Comparison of ENCODE assay signal across 9 mouse cellular contexts in the genomic region with DNA sequence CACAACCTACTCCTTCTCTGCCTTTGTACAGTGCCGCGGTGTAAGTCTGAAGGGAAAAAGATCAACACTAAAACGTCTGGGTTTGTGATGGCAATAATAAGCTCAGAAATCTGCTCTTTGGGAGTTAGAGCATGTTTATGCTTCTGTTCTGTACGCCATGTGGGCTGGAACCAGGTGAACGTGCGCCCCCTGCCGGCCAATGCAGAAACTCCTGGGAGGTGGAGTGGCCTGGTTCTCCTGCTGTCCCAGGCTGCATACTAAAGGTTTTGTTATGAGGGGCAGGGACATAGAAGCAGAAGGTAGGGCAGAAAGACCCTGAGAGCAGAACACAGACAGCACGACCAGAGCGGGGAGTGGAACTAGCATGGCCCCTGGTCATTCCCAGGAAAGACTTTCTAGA. TPM values are rescaled to one million over a fixed set of nuclear protein-coding genes. Genes with fewer than 3 reads are reported as not detected.
DNase-seq lines count a peak whose midpoint lies in the region; ATAC-seq and TF ChIP-seq lines count a peak whose summit lies in the region.
"Had no signal": no experiment of that assay in that cellular context is flagged by ENCODE, and none has a peak within 500 bp of the region (broad histone marks: within the 10 kb centered on the region; RNA-seq: fewer than 3 reads in every experiment).

No protein-coding gene starts in this region.

- no peak overlapping the region for H3K9ac ChIP-seq in ES-Bruce4 (ENCODE audit: low read depth, poor library complexity, severe bottlenecking)
- no peak overlapping the region for H3K9ac ChIP-seq in forebrain, embryonic 12.5 days
- H3K9ac ChIP-seq in heart, postnatal 0 days (replicated peaks; ENCODE audit: low read depth, low read length): no peak overlapping the region
- H3K9ac ChIP-seq in liver, embryonic 14.5 days (replicated peaks): no peak overlapping the region
- H3K9ac ChIP-seq in neural tube, embryonic 15.5 days (replicated peaks): no peak overlapping the region

- no peak overlapping the region for H3K27ac ChIP-seq in ES-Bruce4 (ENCODE audit: insufficient read depth, low read length)
- no peak overlapping the region for H3K27ac ChIP-seq in forebrain, embryonic 12.5 days
- peak overlapping the region; percentile 68 for H3K27ac ChIP-seq in heart, postnatal 0 days (ENCODE audit: low read depth)
- no peak overlapping the region for H3K27ac ChIP-seq in liver, embryonic 14.5 days
- no peak overlapping the region for H3K27ac ChIP-seq in neural tube, embryonic 15.5 days (replicated peaks)
- no peak overlapping the region for H3K27ac ChIP-seq in testis, adult 2 months (ENCODE audit: control insufficient read depth, insufficient read depth, low read depth, low read length)

- no peak overlapping the region for H3K4me3 ChIP-seq in ES-Bruce4 (ENCODE audit: low read depth, low read length)
- H3K4me3 ChIP-seq in forebrain, embryonic 12.5 days (replicated peaks): no peak overlapping the region
- no peak overlapping the region for H3K4me3 ChIP-seq in heart, postnatal 0 days (ENCODE audit: low read depth, low read length)
- no peak overlapping the region for H3K4me3 ChIP-seq in liver, embryonic 14.5 days (ENCODE audit: insufficient read depth in 1 of 2, low read depth in 2 of 2, low read length in 2 of 2)
- H3K4me3 ChIP-seq in neural tube, embryonic 15.5 days (replicated peaks): 0 out of 2 replicates have a peak overlapping the region, but pooled peaks have one; percentile 18
- H3K4me3 ChIP-seq in testis, adult 2 months (ENCODE audit: control insufficient read depth, low read depth, low read length): no peak overlapping the region

- no peak overlapping the region for H3K4me2 ChIP-seq in forebrain, embryonic 12.5 days
- peak overlapping the region; percentile 46 for H3K4me2 ChIP-seq in heart, postnatal 0 days (ENCODE audit: low read depth, low read length)
- H3K4me2 ChIP-seq in liver, embryonic 14.5 days (ENCODE audit: low read depth): no peak overlapping the region
- peak overlapping the region; percentile 42 for H3K4me2 ChIP-seq in neural tube, embryonic 15.5 days

- peak; percentile 91 for ATAC-seq in forebrain, embryonic 12.5 days (ENCODE audit: low FRiP score)
- peak; percentile 94 for ATAC-seq in heart, postnatal 0 days (ENCODE audit: insufficient read depth, low read depth)
- ATAC-seq in liver, embryonic 14.5 days (ENCODE audit: insufficient read depth): no peak
- ATAC-seq in neural tube, embryonic 15.5 days (ENCODE audit: low FRiP score): peak; percentile 94

- 7% methylated on average over 9 of the region's 9 CpGs for WGBS in forebrain, embryonic 12.5 days
- 3% methylated on average over 9 of the region's 9 CpGs for WGBS in heart, postnatal 0 days
- WGBS in liver, embryonic 14.5 days (ENCODE audit: insufficient replicate concordance): 3% methylated on average over 9 of the region's 9 CpGs
- WGBS in neural tube, embryonic 15.5 days: 8% methylated on average over 9 of the region's 9 CpGs

- DNase-seq in c-Kit-positive CD71-positive TER-119-positive erythroid progenitor cells, embryonic 14.5 days (ENCODE audit: low spot score): peak; percentile 56
- peak; percentile 77 for DNase-seq in heart, postnatal 0 days (ENCODE audit: low spot score)
- peak; percentile 87 for DNase-seq in kidney, postnatal 4 days
- DNase-seq in liver, embryonic 14.5 days (ENCODE audit: low read depth in 3 of 3, low spot score in 3 of 3): peak; percentile 15 to 27 (median 19)

- peak; percentile 89 for TF ChIP-seq CTCF in ES-Bruce4 (IDR thresholded peaks at IDR 0.05; ENCODE audit: low read depth, low read length)
- TF ChIP-seq CTCF in heart, postnatal 0 days (IDR thresholded peaks at IDR 0.05; ENCODE audit: low read depth): peak; percentile 95
- peak; percentile 95 for TF ChIP-seq CTCF in liver, embryonic 14.5 days (IDR thresholded peaks at IDR 0.05; ENCODE audit: low read depth)
- TF ChIP-seq CTCF in testis, adult 2 months (IDR thresholded peaks at IDR 0.05; ENCODE audit: control insufficient read depth, insufficient read depth, insufficient replicate concordance, low read depth, low read length): peak; percentile 94

- no peak for TF ChIP-seq POLR2A in ES-Bruce4 (IDR thresholded peaks at IDR 0.05; ENCODE audit: insufficient read depth, low read length)
- TF ChIP-seq POLR2A in testis, adult 2 months (IDR thresholded peaks at IDR 0.05; ENCODE audit: control insufficient read depth, low read depth, low read length): no peak

- no peaks in the 10 kb centered on the region for H3K9me3 ChIP-seq in ES-Bruce4 (replicated peaks; ENCODE audit: control insufficient read depth, insufficient read depth, low read length, poor library complexity, severe bottlenecking)
- no peaks in the 10 kb centered on the region for H3K9me3 ChIP-seq in forebrain, embryonic 12.5 days
- no peaks in the 10 kb centered on the region for H3K9me3 ChIP-seq in heart, postnatal 0 days (replicated peaks; ENCODE audit: control insufficient read depth, low read length)
- H3K9me3 ChIP-seq in liver, embryonic 14.5 days (ENCODE audit: control insufficient read depth, low read length): no peaks in the 10 kb centered on the region
- no peaks in the 10 kb centered on the region for H3K9me3 ChIP-seq in neural tube, embryonic 15.5 days (replicated peaks)

- no peaks in the 10 kb centered on the region for H3K36me3 ChIP-seq in ES-Bruce4 (ENCODE audit: control insufficient read depth, insufficient read depth, low read length, poor library complexity, severe bottlenecking)
- H3K36me3 ChIP-seq in forebrain, embryonic 12.5 days (replicated peaks): no peaks in the 10 kb centered on the region
- no peaks in the 10 kb centered on the region for H3K36me3 ChIP-seq in heart, postnatal 0 days (replicated peaks; ENCODE audit: control insufficient read depth, insufficient read depth, low read length)
- no peaks in the 10 kb centered on the region for H3K36me3 ChIP-seq in liver, embryonic 14.5 days (replicated peaks; ENCODE audit: control insufficient read depth, insufficient read depth, low read depth)
- H3K36me3 ChIP-seq in neural tube, embryonic 15.5 days: no peaks in the 10 kb centered on the region
- H3K36me3 ChIP-seq in testis, adult 2 months (ENCODE audit: control insufficient read depth, insufficient read depth, low read length): no peaks in the 10 kb centered on the region

- H3K4me1 ChIP-seq in ES-Bruce4 (ENCODE audit: control insufficient read depth, insufficient read depth, low read length): no peaks in the 10 kb centered on the region
- H3K4me1 ChIP-seq in forebrain, embryonic 12.5 days: no peaks in the 10 kb centered on the region
- peaks cover 3% of the 10 kb centered on the region; the same call in 1 of the 2 replicates for H3K4me1 ChIP-seq in heart, postnatal 0 days (ENCODE audit: control insufficient read depth, insufficient read depth)
- H3K4me1 ChIP-seq in liver, embryonic 14.5 days (replicated peaks; ENCODE audit: control insufficient read depth in 2 of 2, insufficient read depth in 2 of 2, low read length in 1 of 2): no peaks in the 10 kb centered on the region
- 0 out of 2 replicates have a peak, but pooled peaks cover 3% of the 10 kb centered on the region for H3K4me1 ChIP-seq in neural tube, embryonic 15.5 days
- H3K4me1 ChIP-seq in testis, adult 2 months (ENCODE audit: control insufficient read depth, insufficient read depth, low read length): no peaks in the 10 kb centered on the region

- no peak for TF ChIP-seq EP300 in ES-Bruce4 (IDR thresholded peaks at IDR 0.05; ENCODE audit: insufficient read depth, low read depth, low read length)
- no peak for TF ChIP-seq EP300 in heart, postnatal 0 days (IDR thresholded peaks at IDR 0.05; ENCODE audit: low read depth)
- no peak for TF ChIP-seq EP300 in liver, embryonic 14.5 days (IDR thresholded peaks at IDR 0.05; ENCODE audit: low read depth)

- no peaks in the 10 kb centered on the region for H3K27me3 ChIP-seq in ES-Bruce4 (ENCODE audit: control insufficient read depth, insufficient read depth, low read length, poor library complexity, severe bottlenecking)
- no peaks in the 10 kb centered on the region for H3K27me3 ChIP-seq in forebrain, embryonic 12.5 days
- H3K27me3 ChIP-seq in heart, postnatal 0 days (ENCODE audit: control insufficient read depth, insufficient read depth, low read length): no peaks in the 10 kb centered on the region
- no peaks in the 10 kb centered on the region for H3K27me3 ChIP-seq in liver, embryonic 14.5 days (ENCODE audit: control insufficient read depth, insufficient read depth, low read length)
- H3K27me3 ChIP-seq in neural tube, embryonic 15.5 days (replicated peaks): no peaks in the 10 kb centered on the region
- H3K27me3 ChIP-seq in testis, adult 2 months (ENCODE audit: control insufficient read depth, insufficient read depth, low read length): no peaks in the 10 kb centered on the region

RNA-seq across cellular contexts. Expression of a gene that starts 10.2 kb away (rescaled TPM):
- not detected in 2 replicates for polyA plus RNA-seq in ES-Bruce4 (2011; ENCODE audit: insufficient read depth, insufficient read length, low read depth, missing spikeins)
- polyA plus RNA-seq in forebrain, embryonic 12.5 days (2016; fragmentation: Nextera tagmentation; extraction: Ambion mirVana): not detected in 2 replicates
- not detected in 2 replicates for total RNA-seq in heart, postnatal 0 days (2014; rRNA removed; ENCODE audit: low replicate concordance)
- not detected in 2 replicates for polyA plus RNA-seq in heart, postnatal 0 days (2015; fragmentation: Nextera tagmentation; extraction: Ambion mirVana)
- not detected in 2 replicates for polyA plus RNA-seq in liver, embryonic 14.5 days (2012; rRNA removed)
- not detected in 2 replicates for polyA plus RNA-seq in liver, embryonic 14.5 days (2014; fragmentation: Nextera tagmentation; extraction: Ambion mirVana)
- not detected in 2 replicates for polyA plus RNA-seq in neural tube, embryonic 15.5 days (2015; fragmentation: Nextera tagmentation; extraction: Ambion mirVana)
- 0.17 TPM in 1 of 2 replicates, not detected in the other for polyA plus RNA-seq in testis, adult 2 months (2012; rRNA removed)
- polyA plus RNA-seq: frontal cortex, adult 2 months had no signal

Comparison
In these comparisons a context has a peak if more than half of its experiments do, and no peak if none do; other contexts are left out.
1. DNase-seq: peak in every context shown above with its lines; median percentile 87 in kidney, postnatal 4 days; 77 in heart, postnatal 0 days; 56 in c-Kit-positive CD71-positive TER-119-positive erythroid progenitor cells, embryonic 14.5 days; 19 in liver, embryonic 14.5 days.
2. H3K4me2 ChIP-seq: peak in heart, postnatal 0 days (single experiment) and neural tube, embryonic 15.5 days (single experiment); none in forebrain, embryonic 12.5 days (single experiment) and liver, embryonic 14.5 days (single experiment).
3. Peak in every context shown above with its lines, with median percentiles within 50 percentile points of each other: CTCF ChIP-seq.